Mouse (Mus musculus) thymus, adult 2 months (tissue): Measurements from ENCODE around the gene Snap91.

ENCODE experiments used
- CTCF ChIP-seq: fragments of 200-500 bp; IDR thresholded peaks from 2 replicates; pipeline ENCODE4 v1.5.1; 2012; ENCODE audit warnings: mild to moderate bottlenecking, control low read depth, low read length, moderate library complexity, borderline replicate concordance; ENCODE audit not compliant: control insufficient read depth, poor library complexity, insufficient read depth; ENCODE audit errors: extremely low read depth
- POLR2A ChIP-seq: fragments of 200-500 bp; IDR thresholded peaks from 2 replicates; pipeline ENCODE4 v1.6.1; 2012; ENCODE audit warnings: mild to moderate bottlenecking, low read length, control low read depth, moderate library complexity; ENCODE audit not compliant: control insufficient read depth, poor library complexity, insufficient read depth; ENCODE audit errors: extremely low read depth

- TF ChIP-seq CTCF (no peak), POLR2A (no peak)
Measured at GRCm38 (mm10) chr9:86716540-86716939, 163.9 kb downstream of the Snap91 start.
